Mouse (Mus musculus) G1E-ER4 (cell line): ENCODE results near the gene Ube2c. TPM values are rescaled to one million over a fixed set of nuclear protein-coding genes. Genes with fewer than 3 reads are reported as not detected.

Source experiments
- GATA1 ChIP-seq: IDR thresholded peaks from one replicate; pipeline ENCODE4 v1.8.0; 2012; ENCODE audit warnings: low read length, inconsistent platforms
- polyA plus RNA-seq: library from polyadenylated mRNA; stranded (reverse); fragments of >175 nt; gene quantifications from 2 replicates; pipeline ENCODE4 v1.2.3, GENCODE M21; 2012

Ube2c gene
- polyA plus RNA-seq, 1 experiment = 261 TPM

- no peak for TF ChIP-seq GATA1
Measured at GRCm38 (mm10) chr2:164777246-164778014, 7.7 kb downstream of the Ube2c start.

- TF ChIP-seq GATA1 = no peak
Measured at GRCm38 (mm10) chr2:164778015-164778287, 8.3 kb downstream of the Ube2c start.

GRCm38 (mm10) chr2:164778809-164779208, 9.1 kb downstream of the Ube2c start:
- no peak for TF ChIP-seq GATA1

GRCm38 (mm10) chr2:164779481-164780086, 9.9 kb downstream of the Ube2c start, which contains the start of gene Tnnc2:
Gene Tnnc2 (minus strand): TSS chr2:164779967.
- no peak for TF ChIP-seq GATA1

DNA sequence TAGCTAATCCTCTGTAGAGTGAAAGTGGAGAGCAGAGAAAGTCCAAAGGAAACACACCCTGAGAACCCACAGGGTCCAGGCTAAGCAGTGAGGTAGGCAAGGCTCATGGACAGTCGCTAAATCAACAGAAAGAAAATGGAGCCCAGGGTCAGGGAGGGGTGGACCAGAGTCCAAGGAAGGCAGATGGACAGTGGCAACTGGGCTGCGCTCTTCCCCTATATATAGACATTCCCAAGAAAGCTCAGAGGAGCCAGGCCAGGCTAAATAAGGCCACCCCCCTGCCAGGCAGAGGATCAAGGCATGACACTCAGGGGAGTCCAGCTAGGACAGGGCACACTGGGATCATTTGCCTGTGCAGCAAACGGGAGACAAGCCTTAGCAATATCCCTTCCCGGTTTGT, 12.2 kb downstream of the Ube2c start:
- no peak for TF ChIP-seq GATA1

DNA sequence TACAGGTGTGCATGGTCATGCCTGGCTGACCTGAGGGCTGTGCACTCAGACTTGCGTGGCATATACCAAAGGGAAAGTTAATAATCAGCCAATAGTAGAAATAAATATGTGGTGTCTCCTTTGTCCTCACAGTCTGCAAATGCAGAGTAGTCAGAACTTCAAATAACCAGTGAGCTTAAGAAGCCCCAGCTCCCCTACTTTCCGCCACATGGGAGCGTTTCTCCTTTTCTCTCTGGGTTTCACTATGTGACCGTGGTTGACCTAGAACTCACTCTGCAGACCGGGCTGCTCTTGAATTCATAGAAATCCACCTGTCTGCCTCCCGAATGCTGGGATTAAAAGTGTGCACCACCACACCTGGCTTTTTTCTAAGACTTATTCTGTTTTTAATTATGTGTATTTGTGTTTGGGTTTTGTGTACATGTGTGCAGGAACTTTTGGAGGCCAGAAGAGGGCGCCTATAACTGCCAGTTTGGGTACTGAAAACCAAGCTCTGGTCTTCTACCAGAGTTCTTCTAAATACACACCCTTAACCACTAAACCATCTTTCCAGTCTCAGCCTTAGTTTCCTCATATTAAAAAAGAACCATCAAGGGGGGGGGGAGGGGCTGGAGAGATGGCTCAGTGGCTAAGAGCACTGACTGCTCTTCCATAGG, 14.4 kb downstream of the Ube2c start:
- no peak for TF ChIP-seq GATA1

GRCm38 (mm10) chr2:164784869-164785420, 15.2 kb downstream of the Ube2c start:
- TF ChIP-seq GATA1 = no peak

DNA sequence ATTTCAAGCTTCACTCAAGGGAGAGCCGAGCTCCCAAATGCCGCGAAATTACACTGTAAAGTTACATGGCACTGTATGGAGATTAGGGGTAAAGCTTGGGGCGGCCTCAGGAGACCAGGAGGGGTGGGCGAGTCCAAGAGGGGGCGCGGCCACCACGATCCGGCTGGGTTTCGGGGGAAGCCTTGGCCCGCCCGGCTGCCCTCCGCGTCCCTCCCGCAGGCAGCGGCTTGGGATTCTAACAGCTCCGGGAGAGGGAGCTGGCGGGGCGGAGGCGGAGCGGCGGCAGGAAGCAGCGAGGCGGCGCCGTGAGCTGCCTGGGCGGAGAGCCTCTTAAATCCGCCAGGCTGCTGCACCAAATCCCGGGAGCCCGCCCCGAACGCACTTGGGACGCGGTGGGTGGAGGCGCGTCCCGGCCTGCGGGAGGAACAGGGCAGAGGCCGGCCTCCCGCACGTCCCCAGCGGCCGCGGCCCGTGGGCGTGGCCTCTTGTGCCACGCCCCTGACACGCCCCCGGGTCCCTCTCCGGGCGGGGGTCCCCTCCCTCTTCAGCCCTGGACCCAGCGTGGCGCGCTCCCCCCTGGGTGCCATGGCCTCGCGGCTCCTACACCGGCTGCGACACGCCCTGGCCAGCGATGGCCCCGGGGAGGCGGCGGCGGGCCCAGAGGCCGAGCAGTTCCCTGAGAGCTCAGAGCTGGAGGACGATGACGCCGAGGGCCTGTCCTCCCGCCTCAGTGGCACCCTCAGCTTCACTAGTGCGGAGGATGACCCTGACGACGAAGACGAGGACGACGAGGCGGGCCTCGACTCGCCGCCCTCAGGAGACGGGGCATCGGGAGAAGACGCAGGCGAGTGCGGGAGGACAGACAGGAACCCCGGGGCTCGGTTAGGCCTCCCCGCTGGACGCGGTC, 16.0 kb downstream of the Ube2c start, which contains the start of gene Snx21:
Gene Snx21 (plus strand): TSS at position 343 of the 907 bp plus-strand sequence.
- no peak for TF ChIP-seq GATA1

DNA sequence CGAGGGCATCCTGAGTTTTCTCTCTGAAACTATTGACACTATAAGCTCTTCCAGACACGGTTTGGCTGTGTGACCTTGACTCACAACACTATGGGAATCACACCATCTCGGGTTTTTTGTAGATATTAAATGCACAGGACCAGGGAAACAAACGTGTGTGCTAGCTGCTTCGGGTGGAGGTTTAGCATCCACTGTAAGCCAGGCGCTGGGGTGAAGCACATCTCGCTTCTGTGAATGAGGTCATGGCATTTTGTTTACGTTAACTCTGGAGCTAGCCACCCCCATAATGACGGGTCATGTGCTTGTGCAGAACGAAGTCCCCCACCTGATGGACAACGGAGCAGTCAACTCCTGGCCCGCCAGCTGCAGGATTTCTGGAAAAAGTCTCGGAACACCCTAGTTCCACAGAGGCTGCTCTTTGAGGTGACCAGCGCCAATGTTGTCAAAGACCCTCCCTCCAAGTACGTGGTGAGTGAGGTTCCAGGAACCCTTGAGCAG, 16.7 kb downstream of the Ube2c start:
- no peak for TF ChIP-seq GATA1

DNA sequence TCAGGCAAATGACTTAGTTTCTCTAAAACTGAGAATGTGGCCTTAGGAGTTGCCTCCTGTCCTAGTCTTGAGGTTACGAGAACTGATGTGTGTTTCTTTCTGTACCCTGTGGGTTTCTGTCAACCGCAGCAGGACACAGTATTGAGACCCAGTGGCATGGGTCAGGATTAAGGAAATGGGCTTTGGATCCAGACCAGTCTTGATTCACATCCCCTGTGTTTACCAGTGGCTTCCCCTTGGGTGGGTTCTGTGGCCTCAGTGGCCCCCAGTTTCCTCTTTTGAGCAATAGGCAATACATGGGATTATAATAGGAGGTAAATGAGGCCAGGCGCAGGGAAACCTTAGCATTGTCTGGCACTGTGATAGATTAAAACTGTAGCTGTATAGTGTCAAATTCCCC, 17.3 kb downstream of the Ube2c start:
- no peak for TF ChIP-seq GATA1

DNA sequence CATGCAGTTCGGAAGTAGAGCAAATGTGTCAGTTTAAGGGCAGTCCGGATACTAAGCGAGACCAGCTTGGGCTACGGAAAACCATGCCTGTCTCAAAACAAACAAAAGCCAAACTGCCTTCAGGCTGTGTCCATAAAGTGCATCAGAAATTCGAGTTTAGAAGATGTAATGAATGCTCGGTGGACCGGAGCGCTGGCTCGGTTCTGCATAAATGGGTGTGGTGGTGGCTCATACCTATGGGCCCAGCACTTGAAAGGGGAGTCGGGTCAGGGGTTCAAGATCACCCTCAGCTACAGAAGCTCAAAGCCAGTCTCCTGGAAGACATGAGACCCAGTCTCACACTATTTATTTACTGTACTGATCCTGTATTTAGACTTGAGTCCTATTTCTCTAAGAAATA, 18.1 kb downstream of the Ube2c start:
- no peak for TF ChIP-seq GATA1

DNA sequence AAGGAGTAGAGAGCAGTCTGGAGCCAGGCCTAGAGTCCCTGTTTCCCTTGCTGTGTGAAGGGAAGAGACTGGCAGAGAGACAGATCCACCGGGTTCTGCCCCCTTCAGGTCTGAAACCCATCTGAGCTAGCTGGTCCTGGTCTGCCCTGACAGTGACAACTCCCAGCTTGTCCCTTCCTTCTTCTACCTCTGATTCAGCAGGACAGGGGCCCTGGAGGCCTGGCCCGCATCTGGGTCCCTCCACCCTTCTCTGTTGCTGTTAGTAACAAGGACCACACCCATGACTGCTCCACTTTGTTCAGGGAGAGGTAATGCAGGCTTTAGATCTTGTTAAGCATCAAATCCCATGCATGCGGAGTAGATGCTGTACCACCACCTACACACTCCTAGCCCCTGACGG, 18.7 kb downstream of the Ube2c start:
- no peak for TF ChIP-seq GATA1

DNA sequence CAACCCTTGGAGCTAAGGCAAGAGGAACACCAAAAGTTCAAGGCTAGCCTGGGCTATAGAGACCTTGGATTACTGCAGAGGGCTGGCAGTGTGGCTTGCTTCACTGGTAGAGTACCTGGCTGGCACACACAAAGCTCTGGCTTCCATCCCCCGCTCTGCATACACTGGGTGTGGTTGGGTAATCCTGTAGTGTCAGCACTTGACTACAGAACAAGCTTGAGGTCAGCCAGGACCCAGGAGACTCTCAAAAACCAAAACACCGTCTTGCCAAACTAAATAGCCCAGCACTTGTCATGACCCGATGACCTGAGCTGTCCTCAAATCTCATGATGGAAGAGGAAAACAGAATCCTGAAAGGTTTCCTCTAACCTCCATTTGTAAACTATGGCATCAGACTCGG, 20.8 kb downstream of the Ube2c start:
- TF ChIP-seq GATA1 = no peak

DNA sequence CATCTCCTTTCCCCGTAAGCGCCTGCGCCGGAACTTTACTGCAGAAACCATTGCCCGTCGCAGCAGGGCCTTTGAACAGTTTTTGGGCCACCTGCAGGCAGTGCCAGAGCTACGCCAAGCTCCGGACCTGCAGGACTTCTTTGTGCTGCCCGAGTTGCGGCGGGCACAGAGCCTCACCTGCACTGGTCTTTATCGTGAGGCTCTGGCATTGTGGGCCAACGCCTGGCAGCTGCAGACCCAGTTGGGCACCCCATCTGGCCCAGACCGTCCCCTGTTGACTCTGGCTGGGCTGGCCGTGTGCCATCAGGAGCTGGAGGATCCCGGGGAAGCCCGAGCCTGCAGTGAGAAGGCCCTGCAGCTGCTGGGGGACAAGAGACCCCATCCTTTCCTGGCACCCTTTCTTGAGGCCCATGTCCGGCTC, 22.2 kb downstream of the Ube2c start:
- no peak for TF ChIP-seq GATA1
